8 mouse cellular contexts compared by ENCODE assay signal in genomic region chr1:52951146-52951868, GRCm38 (mm10).
A peak's percentile ranks its signal among the peaks of the same experiment; 100 is the strongest.
DNase-seq lines count a peak whose midpoint lies in the region; ATAC-seq and TF ChIP-seq lines count a peak whose summit lies in the region.

No protein-coding gene starts in this region.

- no peaks in the 10 kb centered on the region for H3K36me3 ChIP-seq in kidney, embryonic 14.5 days (ENCODE audit: control insufficient read depth, insufficient read depth, low read length)
- H3K36me3 ChIP-seq in embryonic facial prominence, embryonic 13.5 days = no peaks in the 10 kb centered on the region
- no peaks in the 10 kb centered on the region for H3K36me3 ChIP-seq in midbrain, postnatal 0 days (ENCODE audit: insufficient read depth, low read length)

- no peak overlapping the region for H3K4me3 ChIP-seq in kidney, embryonic 14.5 days (ENCODE audit: low read length)
- H3K4me3 ChIP-seq in embryonic facial prominence, embryonic 13.5 days = no peak overlapping the region
- H3K4me3 ChIP-seq in midbrain, postnatal 0 days (ENCODE audit: low read depth, low read length) = peak overlapping the region; percentile 51; the same call in 1 of the 2 replicates
- no peak overlapping the region for H3K4me3 ChIP-seq in lung, adult 2 months (replicated peaks; ENCODE audit: extremely low read depth, low read depth, low read length)

- TF ChIP-seq CTCF in midbrain, postnatal 0 days (IDR thresholded peaks at IDR 0.05) = no peak
- TF ChIP-seq CTCF in lung, adult 2 months (IDR thresholded peaks at IDR 0.05; ENCODE audit: insufficient read depth, low read length) = no peak

- intact Hi-C loops in left cerebral cortex, postnatal 4 days (cut with DNase I) = loop anchor here (5.0 kb wide), 1 partner anchor 81 kb away; no protein-coding TSS in a partner anchor

- no peaks in the 10 kb centered on the region for H3K4me1 ChIP-seq in kidney, embryonic 14.5 days (ENCODE audit: control insufficient read depth, insufficient read depth, low read length)
- peaks cover 19% of the 10 kb centered on the region for H3K4me1 ChIP-seq in embryonic facial prominence, embryonic 13.5 days
- H3K4me1 ChIP-seq in midbrain, postnatal 0 days (ENCODE audit: insufficient read depth, low read length) = peaks cover 4% of the 10 kb centered on the region; the same call in 1 of the 2 replicates
- peaks cover 3% of the 10 kb centered on the region; the same call in 1 of the 2 replicates for H3K4me1 ChIP-seq in lung, adult 2 months (ENCODE audit: control insufficient read depth, insufficient read depth, low read length)

- peak overlapping the region; percentile 47; the same call in 1 of the 2 replicates for H3K27ac ChIP-seq in kidney, embryonic 14.5 days (ENCODE audit: low read depth, low read length)
- no peak overlapping the region for H3K27ac ChIP-seq in embryonic facial prominence, embryonic 13.5 days
- no peak overlapping the region for H3K27ac ChIP-seq in midbrain, postnatal 0 days (ENCODE audit: low read depth, low read length)

- no peaks in the 10 kb centered on the region for H3K9me3 ChIP-seq in kidney, embryonic 14.5 days (ENCODE audit: control insufficient read depth, low read length)
- H3K9me3 ChIP-seq in embryonic facial prominence, embryonic 13.5 days = no peaks in the 10 kb centered on the region
- no peaks in the 10 kb centered on the region for H3K9me3 ChIP-seq in midbrain, postnatal 0 days (ENCODE audit: low read length)

- no peak for TF ChIP-seq POLR2A in lung, adult 2 months (IDR thresholded peaks at IDR 0.05; ENCODE audit: borderline replicate concordance, extremely low read depth, low read depth, low read length)

- no peak for DNase-seq in kidney, postnatal 36 days
- peak; percentile 56 for DNase-seq in R1 (ENCODE audit: low read depth, low spot score)
- DNase-seq in midbrain, postnatal 0 days (ENCODE audit: low spot score) = peak; percentile 36
- DNase-seq in lung, adult 2 months = no peak
- no peak for DNase-seq in left cerebral cortex, postnatal 4 days

- no peak overlapping the region for H3K9ac ChIP-seq in kidney, embryonic 14.5 days (ENCODE audit: low read depth, low read length)
- H3K9ac ChIP-seq in embryonic facial prominence, embryonic 13.5 days = no peak overlapping the region
- no peak overlapping the region for H3K9ac ChIP-seq in midbrain, postnatal 0 days (replicated peaks; ENCODE audit: low read length, poor library complexity, severe bottlenecking)

- ATAC-seq in kidney, embryonic 14.5 days (ENCODE audit: low FRiP score, low TSS enrichment) = no peak
- ATAC-seq in embryonic facial prominence, embryonic 13.5 days (ENCODE audit: insufficient number of reproducible peaks, insufficient read depth, low FRiP score, low TSS enrichment, low read depth) = no peak
- no peak for ATAC-seq in midbrain, postnatal 0 days (ENCODE audit: low FRiP score)
- ATAC-seq in monocyte, adult 5-6 weeks (replicated peaks; ENCODE audit: insufficient number of reproducible peaks, low FRiP score, low TSS enrichment, poor library complexity, severe bottlenecking) = no peak

- peaks cover 4% of the 10 kb centered on the region; the same call in 1 of the 2 replicates for H3K27me3 ChIP-seq in kidney, embryonic 14.5 days (ENCODE audit: control insufficient read depth, insufficient read depth, low read length)
- H3K27me3 ChIP-seq in embryonic facial prominence, embryonic 13.5 days = peaks cover 4% of the 10 kb centered on the region; the same call in 1 of the 2 replicates
- H3K27me3 ChIP-seq in midbrain, postnatal 0 days (ENCODE audit: insufficient read depth, low read length) = no peaks in the 10 kb centered on the region

- peak overlapping the region; percentile 8; the same call in 1 of the 2 replicates for H3K4me2 ChIP-seq in kidney, embryonic 14.5 days (replicated peaks; ENCODE audit: low read depth, low read length)
- H3K4me2 ChIP-seq in embryonic facial prominence, embryonic 13.5 days = peak overlapping the region; percentile 98; the same call in 1 of the 2 replicates
- peak overlapping the region; percentile 95; the same call in 1 of the 2 replicates for H3K4me2 ChIP-seq in midbrain, postnatal 0 days (ENCODE audit: low read depth, low read length, poor library complexity, severe bottlenecking)

- 47% methylated on average over 5 of the region's 5 CpGs for WGBS in kidney, embryonic 14.5 days
- WGBS in embryonic facial prominence, embryonic 13.5 days = 31% methylated on average over 5 of the region's 5 CpGs
- WGBS in midbrain, postnatal 0 days = 43% methylated on average over 5 of the region's 5 CpGs
- WGBS in lung, adult 2 months = 27% methylated on average over 5 of the region's 5 CpGs

Comparison
In these comparisons a context has a peak if more than half of its experiments do, and no peak if none do; other contexts are left out.
1. H3K4me2 ChIP-seq: peak in every context shown above with its lines; median percentile 98 in embryonic facial prominence, embryonic 13.5 days; 95 in midbrain, postnatal 0 days; 8 in kidney, embryonic 14.5 days.
2. DNase-seq: peak in R1 (single experiment) and midbrain, postnatal 0 days (single experiment); none in kidney, postnatal 36 days (0 of 2), lung, adult 2 months (single experiment) and left cerebral cortex, postnatal 4 days (single experiment).